Mouse (Mus musculus) stomach, embryonic 14.5 days (tissue): Measurements from ENCODE around the gene Ctc1. TPM values are rescaled to one million over a fixed set of nuclear protein-coding genes. Genes with fewer than 3 reads are reported as not detected.
"Not testable (repeated sequence)": the region's sequence is repeated elsewhere in the genome, so short reads cannot be mapped to it uniquely, and the experiment has no call there.

Experiments used
- ATAC-seq: fragments of 200-750 bp; cut with Nextera tagmentation; 2 replicates; pipeline ENCODE4 v1.8.0; 2017; ENCODE audit warnings: low read depth, moderate TSS enrichment; ENCODE audit not compliant: insufficient number of reproducible peaks, insufficient read depth, low FRiP score
- H3K27ac ChIP-seq: fragments of 300-500 bp; sonication (generic); 2 replicates; pipeline ENCODE4 v1.5.1; 2014; ENCODE audit warnings: mild to moderate bottlenecking, low read length, moderate library complexity, mixed read lengths
- H3K27me3 ChIP-seq: fragments of 300-500 bp; sonication (generic); 2 replicates; pipeline ENCODE4 v1.6.1; 2014; ENCODE audit warnings: low read length, control low read depth, mixed read lengths; ENCODE audit not compliant: control insufficient read depth, insufficient read depth
- H3K36me3 ChIP-seq: fragments of 300-500 bp; sonication (generic); 2 replicates; pipeline ENCODE4 v1.6.1; 2014; ENCODE audit warnings: mild to moderate bottlenecking, control low read depth, low read length, moderate library complexity, mixed read lengths; ENCODE audit not compliant: control insufficient read depth, insufficient read depth
- H3K4me1 ChIP-seq: fragments of 300-500 bp; sonication (generic); 2 replicates; pipeline ENCODE4 v1.6.1; 2014; ENCODE audit warnings: low read length, control low read depth, mixed read lengths; ENCODE audit not compliant: control insufficient read depth, insufficient read depth
- H3K4me2 ChIP-seq: fragments of 300-500 bp; sonication (generic); replicated peaks from 2 replicates; pipeline ENCODE4 v1.6.1; 2014; ENCODE audit warnings: low read depth, low read length, control low read depth
- H3K4me3 ChIP-seq: fragments of 300-500 bp; sonication (generic); 2 replicates; pipeline ENCODE4 v1.5.1; 2014; ENCODE audit warnings: low read depth, low read length, control low read depth
- H3K9ac ChIP-seq: fragments of 300-500 bp; sonication (generic); replicated peaks from 2 replicates; pipeline ENCODE4 v1.6.1; 2014; ENCODE audit warnings: low read depth, mild to moderate bottlenecking, control low read depth, low read length, moderate library complexity, mixed read lengths
- H3K9me3 ChIP-seq: fragments of 300-500 bp; sonication (generic); 2 replicates; pipeline ENCODE4 v1.6.1; 2016; ENCODE audit warnings: low read depth, low read length, control low read depth; ENCODE audit not compliant: control insufficient read depth
- WGBS: fragments of 180-500 bp; shearing (Covaris S2); extraction: QIAGEN DNeasy Blood & Tissue Kit; methylation state at CpG from one replicate; pipeline ENCODE4 v1.1.7; 2014; 5-methylcytosine and 5-hydroxymethylcytosine counted together
- polyA plus RNA-seq: library from polyadenylated mRNA; unstranded; fragments of >200 nt; fragmentation: Nextera tagmentation; extraction: Ambion mirVana; gene quantifications from 2 replicates; pipeline ENCODE4 v1.2.1, GENCODE M21; 2014

The Ctc1 gene
- polyA plus RNA-seq, 1 experiment from 2014 or later: 47.3 TPM

- Histone ChIP-seq H3K27me3 (no peaks in the 10 kb centered on the region), H3K4me2 (no peak overlapping the region), H3K27ac (no peak overlapping the region), H3K4me3 (no peak overlapping the region), H3K9ac (no peak overlapping the region), H3K36me3 (peaks cover 66% of the 10 kb centered on the region), H3K4me1 (no peaks in the 10 kb centered on the region), H3K9me3 (no peaks in the 10 kb centered on the region)
- WGBS: 93% methylated on average over 3 of the region's 3 CpGs
- ATAC-seq: no peak
Measured at GRCm38 (mm10) chr11:68994377-68994776, 21.3 kb upstream of the Ctc1 start.

- no peaks in the 10 kb centered on the region for H3K9me3 ChIP-seq
- peaks cover 65% of the 10 kb centered on the region for H3K36me3 ChIP-seq
- 95% methylated on average over 4 of the region's 4 CpGs for WGBS
Measured at GRCm38 (mm10) chr11:68997080-68997479, 18.6 kb upstream of the Ctc1 start.

GRCm38 (mm10) chr11:69002782-69003181 lies 12.9 kb upstream of the Ctc1 start:
- 86% methylated on average over 4 of the region's 4 CpGs for WGBS
- H3K27me3 ChIP-seq, H3K9me3 ChIP-seq, H3K9ac ChIP-seq, H3K4me2 ChIP-seq, H3K27ac ChIP-seq, ATAC-seq, H3K4me1 ChIP-seq, H3K4me3 ChIP-seq: not testable (repeated sequence)
- H3K36me3 ChIP-seq: peaks cover 39% of the 10 kb centered on the region

More at GRCm38 (mm10) chr11:68997080-68997479, 18.6 kb upstream of the Ctc1 start:
- Histone ChIP-seq H3K4me2 (no peak overlapping the region), H3K4me3 (no peak overlapping the region), H3K27ac (no peak overlapping the region), H3K27me3 (no peaks in the 10 kb centered on the region), H3K4me1 (no peaks in the 10 kb centered on the region), H3K9ac (no peak overlapping the region)
- ATAC-seq: no peak

GRCm38 (mm10) chr11:69003592-69003991 lies 12.1 kb upstream of the Ctc1 start:
- Histone ChIP-seq H3K27ac (no peak overlapping the region), H3K9ac (no peak overlapping the region), H3K36me3 (peaks cover 35% of the 10 kb centered on the region), H3K9me3 (no peaks in the 10 kb centered on the region), H3K27me3 (no peaks in the 10 kb centered on the region), H3K4me3 (no peak overlapping the region), H3K4me2 (no peak overlapping the region), H3K4me1 (peaks cover 6% of the 10 kb centered on the region; the same call in 1 of the 2 replicates)
- WGBS: 57% methylated on average over 4 of the region's 4 CpGs
- no peak for ATAC-seq

GRCm38 (mm10) chr11:69005193-69005592 lies 10.5 kb upstream of the Ctc1 start:
- H3K4me3 ChIP-seq: no peak overlapping the region
- peaks cover 6% of the 10 kb centered on the region; the same call in 1 of the 2 replicates for H3K4me1 ChIP-seq
- H3K36me3 ChIP-seq: peaks cover 28% of the 10 kb centered on the region
- H3K4me2 ChIP-seq: no peak overlapping the region
- H3K27ac ChIP-seq: no peak overlapping the region
- no peak overlapping the region for H3K9ac ChIP-seq
- ATAC-seq: no peak
- H3K9me3 ChIP-seq: no peaks in the 10 kb centered on the region
- 91% methylated on average over 7 of the region's 7 CpGs for WGBS
- no peaks in the 10 kb centered on the region for H3K27me3 ChIP-seq

GRCm38 (mm10) chr11:69006575-69006974 lies 9.1 kb upstream of the Ctc1 start:
- not testable (repeated sequence) for H3K27me3 ChIP-seq, H3K4me1 ChIP-seq, H3K4me3 ChIP-seq, H3K27ac ChIP-seq, ATAC-seq, H3K4me2 ChIP-seq, H3K9ac ChIP-seq, H3K9me3 ChIP-seq
- peaks cover 18% of the 10 kb centered on the region for H3K36me3 ChIP-seq

- WGBS: 8% methylated on average over 38 of the region's 38 CpGs
- no peaks in the 10 kb centered on the region for H3K27me3 ChIP-seq
Measured at GRCm38 (mm10) chr11:69008182-69009121, 7.3 kb upstream of the Ctc1 start, which contains the start of gene Pfas. TSS of gene Pfas (minus strand) at chr11:69008460.

GRCm38 (mm10) chr11:69009508-69009907 lies 6.2 kb upstream of the Ctc1 start:
- 88% methylated on average over 1 of the region's 1 CpGs for WGBS
- no peak overlapping the region for H3K4me3 ChIP-seq
- H3K4me2 ChIP-seq: no peak overlapping the region
- no peak for ATAC-seq
- peaks cover 6% of the 10 kb centered on the region; the same call in 1 of the 2 replicates for H3K4me1 ChIP-seq
- no peak overlapping the region for H3K27ac ChIP-seq
- H3K9me3 ChIP-seq: no peaks in the 10 kb centered on the region
- H3K36me3 ChIP-seq: no peaks in the 10 kb centered on the region
- no peaks in the 10 kb centered on the region for H3K27me3 ChIP-seq
- no peak overlapping the region for H3K9ac ChIP-seq

More at GRCm38 (mm10) chr11:69008182-69009121, 7.3 kb upstream of the Ctc1 start, which contains the start of gene Pfas:
- peak within 1 kb of the TSS; percentile 64 for H3K9ac ChIP-seq
- peak; percentile 74 for ATAC-seq
- H3K4me2 ChIP-seq: peak within 1 kb of the TSS; percentile 54
- peaks cover 1% of the 10 kb centered on the region; the same call in 1 of the 2 replicates for H3K36me3 ChIP-seq
- peaks cover 6% of the 10 kb centered on the region; the same call in 1 of the 2 replicates for H3K4me1 ChIP-seq
- no peaks in the 10 kb centered on the region for H3K9me3 ChIP-seq
- peak within 1 kb of the TSS; percentile 78 for H3K4me3 ChIP-seq
- H3K27ac ChIP-seq: peak within 1 kb of the TSS; percentile 58; the same call in 1 of the 2 replicates
